Mouse (Mus musculus) spleen, embryonic (tissue): ENCODE results near the gene Wdr45.

Source experiments
- CTCF ChIA-PET: fragments of 350-600 bp; sonication (Branson Sonifier 250); formaldehyde crosslinking; loops from one replicate; lab custom pipeline; 2022; lab: Charles Lee

Wdr45 gene

DNA sequence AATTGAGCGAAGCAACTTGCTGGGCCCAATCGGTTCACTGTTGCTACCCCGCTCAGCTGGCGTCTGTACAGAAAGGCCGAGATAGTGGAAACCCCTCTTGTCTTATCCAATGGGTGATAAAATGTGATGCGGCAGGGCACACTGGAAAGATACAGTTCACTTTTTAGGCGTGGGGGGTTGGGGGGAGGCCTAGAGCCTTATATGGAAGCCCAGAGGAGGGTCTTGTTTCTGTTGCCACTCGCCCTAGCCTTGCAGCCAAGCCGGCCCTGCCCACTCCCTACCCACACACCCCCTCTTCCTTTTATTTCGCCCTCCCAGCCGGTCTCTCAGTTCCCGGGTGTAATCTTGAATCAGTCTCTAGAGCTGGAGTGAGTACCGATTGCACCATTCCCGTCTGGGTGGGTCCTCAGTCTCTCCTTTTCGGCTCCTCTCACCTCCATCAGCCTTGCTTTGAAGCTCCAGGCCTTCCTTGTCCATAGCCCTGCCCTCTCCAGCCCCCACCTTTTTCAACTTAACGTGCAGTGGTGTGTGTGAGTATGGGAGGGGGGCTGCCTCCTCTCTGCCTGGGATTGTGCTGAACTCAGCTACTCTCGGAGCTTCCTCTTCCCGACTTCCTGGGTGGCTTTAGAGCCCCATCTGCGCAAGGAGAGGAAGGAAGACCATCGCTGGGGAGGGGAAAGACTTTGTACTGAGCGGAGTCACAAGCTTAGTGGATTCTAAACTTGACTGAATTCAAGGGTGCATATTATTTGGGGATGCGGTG lies 49.7 kb downstream of the Wdr45 start:
- CTCF ChIA-PET = no interaction called here

DNA sequence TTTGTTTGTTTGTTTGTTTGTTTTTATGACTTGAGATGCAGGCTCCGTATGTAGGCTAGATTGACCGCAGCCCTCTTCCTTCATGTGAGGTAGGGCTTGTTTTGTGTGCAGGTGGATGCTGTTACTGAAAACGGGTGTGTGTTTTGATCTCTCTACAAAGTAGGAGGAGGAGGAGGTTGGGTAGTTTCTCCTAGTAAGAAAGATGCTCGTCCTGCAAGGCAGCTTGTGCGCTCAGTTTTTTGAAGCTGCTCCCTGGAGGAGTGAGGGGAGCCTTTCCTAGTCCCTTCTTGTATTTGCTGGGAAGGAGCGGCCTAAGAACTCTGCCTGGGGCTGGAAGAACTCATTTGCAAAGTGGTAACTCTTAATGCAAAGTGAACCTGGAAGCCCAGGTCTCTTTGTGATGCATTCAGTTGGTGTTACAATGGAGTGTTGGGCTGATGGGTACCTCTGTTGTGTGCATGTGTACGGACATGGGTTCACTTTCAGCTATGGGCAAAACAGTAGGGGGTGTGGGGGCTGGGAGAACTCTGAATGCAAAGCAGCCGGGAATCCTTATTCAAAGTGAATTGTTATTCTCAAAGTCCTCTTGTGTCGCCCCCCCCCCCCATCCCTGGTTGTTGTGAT lies 50.6 kb downstream of the Wdr45 start:
- CTCF ChIA-PET = no interaction called here

DNA sequence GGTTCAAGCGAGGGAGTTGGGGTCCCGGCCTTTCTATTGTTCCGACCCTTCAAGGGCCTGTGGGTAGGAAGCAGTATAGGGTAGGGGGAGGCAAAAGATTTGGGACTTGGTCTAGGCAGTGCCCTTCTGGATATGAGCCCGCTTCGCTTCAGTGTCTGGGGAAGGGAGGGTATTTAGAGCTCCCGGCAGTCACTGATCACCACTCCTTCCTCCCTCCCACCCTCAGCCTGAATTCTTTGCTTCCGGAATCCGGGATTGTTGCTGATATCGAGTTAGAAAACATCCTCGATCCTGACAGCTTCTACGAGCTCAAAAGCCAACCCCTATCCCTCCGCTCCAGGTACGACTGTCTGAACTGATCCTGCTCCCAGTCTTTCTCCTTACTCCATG lies 51.1 kb downstream of the Wdr45 start:
- CTCF ChIA-PET = no interaction called here

DNA sequence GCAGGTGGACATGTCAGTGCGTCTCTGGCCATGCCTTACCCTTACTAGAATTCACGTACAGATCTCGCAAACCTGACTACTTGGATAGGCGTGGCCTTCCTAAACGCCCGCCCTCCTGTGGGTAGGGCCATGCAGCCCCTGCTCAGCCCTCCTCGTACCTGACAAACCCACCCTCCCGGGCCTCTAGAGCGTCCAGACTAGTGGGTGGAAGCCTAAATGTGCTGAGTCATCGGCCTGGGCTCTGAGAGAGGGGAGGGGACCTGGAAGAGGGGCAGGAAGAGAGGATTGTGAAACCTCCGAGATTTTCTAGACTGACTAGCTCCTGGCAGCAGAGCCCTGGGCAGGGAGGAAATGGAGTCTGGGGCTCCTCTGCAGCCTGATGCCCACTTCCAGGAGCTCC lies 51.6 kb downstream of the Wdr45 start:
- CTCF ChIA-PET = no interaction called here

DNA sequence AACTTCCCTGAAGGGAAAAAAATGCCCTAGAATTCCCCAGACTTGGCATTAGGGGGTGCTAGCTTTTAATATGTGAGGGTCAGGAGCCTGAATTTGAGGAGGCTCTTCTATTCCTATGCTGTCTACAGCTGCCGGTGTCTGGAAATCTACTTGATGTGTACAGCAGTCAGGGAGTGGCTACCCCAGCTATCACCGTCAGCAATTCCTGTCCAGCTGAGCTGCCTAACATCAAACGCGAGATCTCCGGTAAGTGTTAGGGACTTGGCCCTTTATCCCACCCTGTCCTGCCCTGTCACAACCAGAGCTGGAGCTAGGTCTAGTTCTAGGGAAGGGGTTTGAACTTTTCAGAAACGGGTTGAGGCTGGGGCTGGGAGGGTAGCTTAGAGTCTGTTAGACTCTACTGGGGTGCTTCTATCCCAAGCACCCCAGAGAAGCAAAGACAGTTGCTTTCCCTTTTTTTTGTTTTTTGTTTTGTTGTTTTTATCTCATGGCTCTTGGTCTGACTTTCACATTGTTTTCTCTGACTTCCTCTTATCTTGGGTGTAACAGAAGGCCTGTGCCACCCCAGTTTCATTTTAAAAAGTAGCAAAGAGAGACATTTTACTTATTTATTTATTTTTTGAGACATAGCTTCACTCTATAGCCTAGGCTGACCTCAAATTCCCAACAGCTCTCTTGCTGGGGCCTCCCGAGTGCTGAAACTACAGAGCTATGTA lies 55.3 kb downstream of the Wdr45 start:
- CTCF ChIA-PET = no interaction called here

DNA sequence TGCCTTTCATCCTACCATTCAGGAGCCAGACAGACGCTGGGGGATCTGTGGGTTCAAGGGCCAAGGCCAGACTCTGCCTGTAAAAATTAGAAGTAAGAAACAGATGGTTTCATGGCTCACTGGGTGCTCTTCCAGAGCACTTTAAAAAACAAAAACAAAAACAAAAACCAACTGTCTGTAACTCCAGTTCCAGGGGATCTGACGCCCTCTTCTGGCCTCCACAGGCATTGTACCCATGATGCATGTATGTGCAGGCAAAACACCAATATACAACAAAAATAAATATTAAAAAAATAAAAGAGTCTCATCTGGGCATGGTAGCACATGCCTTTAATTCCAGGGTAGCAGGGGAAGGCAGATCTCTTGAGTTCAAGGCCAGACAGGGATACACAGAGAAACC lies 58.6 kb downstream of the Wdr45 start:
- CTCF ChIA-PET = no interaction called here

DNA sequence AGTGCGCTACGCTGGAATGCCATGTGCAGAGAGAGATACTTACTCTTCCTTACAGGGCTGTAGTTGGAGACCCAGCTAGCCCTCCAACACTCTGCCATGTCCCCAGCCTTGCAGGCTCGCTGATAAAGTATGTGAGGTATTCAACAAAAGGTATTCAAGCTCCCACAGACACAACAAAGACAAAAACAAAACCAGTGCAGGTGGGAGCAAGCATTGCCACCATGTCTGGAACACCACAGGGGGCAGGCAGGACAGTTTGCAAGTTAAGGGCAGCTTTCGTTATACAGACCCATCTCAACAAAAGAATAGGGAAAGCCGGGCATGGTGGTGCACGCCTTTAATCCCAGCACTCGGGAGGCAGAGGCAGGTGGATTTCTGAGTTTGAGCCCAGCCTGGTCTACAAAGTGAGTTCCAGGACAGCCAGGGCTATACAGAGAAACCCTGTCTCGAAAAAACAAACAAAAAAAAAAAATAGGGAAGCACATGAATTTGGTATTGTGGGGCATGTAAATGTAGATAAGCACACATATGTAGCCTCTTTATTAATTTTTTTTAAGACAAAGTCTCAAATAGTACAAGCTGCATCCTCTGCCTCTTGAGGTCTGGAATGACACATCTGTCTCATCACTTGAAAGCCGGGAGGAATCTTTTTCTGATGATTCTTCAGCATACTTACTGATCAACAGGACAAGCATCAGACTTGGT lies 61.5 kb downstream of the Wdr45 start:
- CTCF ChIA-PET = no interaction called here

DNA sequence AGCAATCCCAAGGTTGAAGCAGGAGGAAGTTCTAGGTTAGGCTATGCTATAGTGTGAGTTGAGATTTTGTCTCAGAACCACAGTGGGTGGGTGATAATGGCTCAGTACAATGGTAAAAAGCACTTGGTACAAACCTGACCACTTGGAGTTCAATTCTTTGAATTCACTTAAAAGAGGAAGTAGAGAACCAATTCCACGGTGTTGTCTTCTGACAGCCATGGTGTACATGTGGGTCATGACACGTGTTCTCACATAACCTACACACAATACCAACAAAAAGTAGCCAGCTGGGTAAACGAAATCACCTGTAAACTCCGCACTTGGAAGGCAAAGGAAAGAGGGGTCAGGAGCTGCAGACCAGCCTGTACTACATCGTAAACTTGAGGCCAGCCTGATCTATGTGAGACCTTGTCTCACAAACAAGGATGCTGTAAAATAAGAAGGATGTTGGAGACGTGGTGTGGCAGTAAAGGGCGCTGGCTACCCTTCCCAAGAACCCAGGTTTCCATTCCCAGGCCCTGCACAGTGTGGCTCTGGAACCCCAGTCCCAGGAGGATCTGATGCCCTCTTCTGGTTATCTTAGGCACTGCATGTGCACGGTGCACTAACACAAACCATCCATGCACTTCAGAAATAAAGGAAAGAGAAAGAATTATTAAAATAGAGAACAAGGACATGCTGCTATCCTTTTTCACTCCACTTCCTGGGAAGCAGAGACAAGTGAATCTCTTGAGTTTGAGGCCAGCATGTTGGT lies 62.4 kb downstream of the Wdr45 start:
- CTCF ChIA-PET = interaction anchor here (0.5 to 0.7 kb wide), 2 partner anchors 23 to 589 kb away, joined by 3 to 4 read pairs; no protein-coding TSS in a partner anchor
